Mouse (Mus musculus) lung, embryonic 16.5 days (tissue): ENCODE results near the gene Mrnip. TPM values are rescaled to one million over a fixed set of nuclear protein-coding genes. Genes with fewer than 3 reads are reported as not detected.
A peak's percentile ranks its signal among the peaks of the same experiment; 100 is the strongest.

Experiments
- ATAC-seq: fragments of 200-750 bp; cut with Nextera tagmentation; 2 replicates; pipeline ENCODE4 v1.8.0; 2017; ENCODE audit warnings: low read depth, mild to moderate bottlenecking, moderate library complexity
- H3K27ac ChIP-seq: fragments of 300-500 bp; sonication (generic); 2 replicates; pipeline ENCODE4 v1.5.1; 2014; ENCODE audit warnings: mild to moderate bottlenecking, control low read depth, low read length
- H3K27me3 ChIP-seq: fragments of 300-500 bp; sonication (generic); 2 replicates; pipeline ENCODE4 v1.6.1; 2014; ENCODE audit warnings: low read depth, low read length, mixed read lengths; ENCODE audit not compliant: control insufficient read depth, insufficient read depth
- H3K36me3 ChIP-seq: fragments of 300-500 bp; sonication (generic); 2 replicates; pipeline ENCODE4 v1.6.1; 2014; ENCODE audit warnings: low read length; ENCODE audit not compliant: control insufficient read depth, insufficient read depth
- H3K4me1 ChIP-seq: fragments of 300-500 bp; sonication (generic); replicated peaks from 2 replicates; pipeline ENCODE4 v1.6.1; 2014; ENCODE audit warnings: low read length, mixed read lengths; ENCODE audit not compliant: control insufficient read depth, insufficient read depth
- H3K4me2 ChIP-seq: fragments of 300-500 bp; sonication (generic); 2 replicates; pipeline ENCODE4 v1.6.1; 2014; ENCODE audit warnings: low read depth, low read length, control low read depth
- H3K4me3 ChIP-seq: fragments of 300-500 bp; sonication (generic); 2 replicates; pipeline ENCODE4 v1.5.1; 2014; ENCODE audit warnings: mild to moderate bottlenecking, low read length, control low read depth
- H3K9ac ChIP-seq: fragments of 300-500 bp; sonication (generic); 2 replicates; pipeline ENCODE4 v1.6.1; 2014; ENCODE audit warnings: low read length, control low read depth
- H3K9me3 ChIP-seq: fragments of 300-500 bp; sonication (generic); 2 replicates; pipeline ENCODE4 v1.6.1; 2016; ENCODE audit warnings: low read length; ENCODE audit not compliant: control insufficient read depth
- WGBS: fragments of 180-500 bp; shearing (Covaris S2); extraction: QIAGEN DNeasy Blood & Tissue Kit; methylation state at CpG from one replicate; pipeline ENCODE4 v1.1.7; 2014; 5-methylcytosine and 5-hydroxymethylcytosine counted together
- polyA plus RNA-seq: library from polyadenylated mRNA; unstranded; fragments of >200 nt; fragmentation: Nextera tagmentation; extraction: Ambion mirVana; gene quantifications from 2 replicates; pipeline ENCODE4 v1.2.1, GENCODE M21; 2015

The Mrnip gene
- polyA plus RNA-seq, 1 experiment from 2014 or later: 19.5 TPM

DNA sequence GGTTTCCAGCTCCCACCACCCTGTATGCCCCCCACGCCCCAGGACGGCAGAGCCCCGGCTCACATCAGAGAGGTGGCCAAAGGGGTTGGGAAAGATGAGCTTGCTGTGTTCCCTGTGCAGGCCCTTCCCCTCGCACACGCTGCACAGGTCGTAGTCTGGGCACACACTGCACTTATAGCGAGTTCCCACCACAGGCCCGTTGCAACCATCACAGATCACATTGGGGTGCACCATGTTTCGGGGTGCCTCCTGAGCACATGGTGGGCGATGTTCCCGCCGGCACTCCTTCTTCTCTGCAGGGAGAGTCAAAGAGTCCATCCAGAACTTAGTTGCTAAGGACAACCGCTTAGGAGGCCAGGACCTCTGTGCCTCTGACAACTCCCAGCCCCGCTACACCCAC lies 33.1 kb downstream of the Mrnip start:
- no peak overlapping the region for H3K9ac ChIP-seq
- 96% methylated on average over 14 of the region's 14 CpGs for WGBS
- no peak overlapping the region for H3K27ac ChIP-seq
- no peak overlapping the region for H3K4me2 ChIP-seq
- ATAC-seq: no peak
- no peaks in the 10 kb centered on the region for H3K9me3 ChIP-seq
- peaks cover 8% of the 10 kb centered on the region for H3K4me1 ChIP-seq
- H3K4me3 ChIP-seq: no peak overlapping the region
- peaks cover 46% of the 10 kb centered on the region for H3K36me3 ChIP-seq
- H3K27me3 ChIP-seq: no peaks in the 10 kb centered on the region

- H3K4me3 ChIP-seq: no peak overlapping the region
- peaks cover 8% of the 10 kb centered on the region for H3K4me1 ChIP-seq
- H3K27ac ChIP-seq: no peak overlapping the region
- no peak for ATAC-seq
- peaks cover 43% of the 10 kb centered on the region for H3K36me3 ChIP-seq
- no peak overlapping the region for H3K9ac ChIP-seq
- H3K4me2 ChIP-seq: no peak overlapping the region
- no peaks in the 10 kb centered on the region for H3K9me3 ChIP-seq
- 92% methylated on average over 5 of the region's 5 CpGs for WGBS
- no peaks in the 10 kb centered on the region for H3K27me3 ChIP-seq
These were observed 33.8 kb downstream of the Mrnip start for GRCm38 (mm10) chr11:50208039-50208438.

DNA sequence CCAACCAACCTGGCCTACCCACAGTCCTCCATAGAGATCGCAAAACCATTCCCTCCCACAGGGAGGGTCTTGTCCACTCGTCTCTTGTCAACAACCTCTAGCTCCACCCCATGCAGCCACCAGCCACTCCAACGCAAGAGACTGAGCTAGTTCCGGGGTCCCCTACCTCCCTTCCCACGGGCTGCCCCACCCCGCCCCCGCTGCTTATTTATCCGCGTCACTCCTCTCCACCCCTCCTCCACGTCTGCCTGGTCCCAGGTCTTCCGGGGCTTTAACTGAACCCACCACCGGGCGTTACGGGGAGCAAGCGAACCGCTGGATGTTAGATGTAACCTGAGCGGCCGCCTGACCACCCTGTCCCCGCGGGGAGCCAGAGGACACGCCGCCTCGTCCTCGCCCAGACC lies 35.9 kb downstream of the Mrnip start:
- Histone ChIP-seq H3K9ac (peak overlapping the region; percentile 98), H3K4me2 (peak overlapping the region; percentile 75), H3K4me1 (peaks cover 13% of the 10 kb centered on the region), H3K27me3 (no peaks in the 10 kb centered on the region), H3K9me3 (no peaks in the 10 kb centered on the region), H3K36me3 (peaks cover 26% of the 10 kb centered on the region), H3K4me3 (peak overlapping the region; percentile 93), H3K27ac (peak overlapping the region; percentile 99)
- peak; percentile 97 for ATAC-seq
- under 1% methylated on average over 22 of the region's 24 CpGs for WGBS

- no peaks in the 10 kb centered on the region for H3K27me3 ChIP-seq
- peak within 1 kb of the TSS; percentile 98 for H3K9ac ChIP-seq
- H3K4me3 ChIP-seq: peak within 1 kb of the TSS; percentile 93
- H3K9me3 ChIP-seq: no peaks in the 10 kb centered on the region
- 0% methylated on average over 48 of the region's 48 CpGs for WGBS
- peak within 1 kb of the TSS; percentile 99 for H3K27ac ChIP-seq
- H3K4me2 ChIP-seq: peak within 1 kb of the TSS; percentile 75
- ATAC-seq: peak; percentile 73
- H3K4me1 ChIP-seq: peaks cover 13% of the 10 kb centered on the region
- peaks cover 23% of the 10 kb centered on the region for H3K36me3 ChIP-seq
These were observed 36.4 kb downstream of the Mrnip start, which contains the start of the genes Sqstm1 and Mgat4b for GRCm38 (mm10) chr11:50210505-50211151. Gene Sqstm1 (minus strand): TSS chr11:50210827. Gene Mgat4b (plus strand): TSS chr11:50210890.

- Histone ChIP-seq H3K27ac (no peak overlapping the region; the same call in 1 of the 2 replicates), H3K4me1 (peaks cover 20% of the 10 kb centered on the region), H3K4me3 (peak overlapping the region; percentile 93), H3K9me3 (no peaks in the 10 kb centered on the region), H3K4me2 (peak overlapping the region; percentile 75), H3K36me3 (peaks cover 14% of the 10 kb centered on the region), H3K9ac (peak overlapping the region; percentile 98), H3K27me3 (no peaks in the 10 kb centered on the region)
- no peak for ATAC-seq
- 91% methylated on average over 3 of the region's 3 CpGs for WGBS
These were observed 37.2 kb downstream of the Mrnip start for GRCm38 (mm10) chr11:50211322-50212059.

DNA sequence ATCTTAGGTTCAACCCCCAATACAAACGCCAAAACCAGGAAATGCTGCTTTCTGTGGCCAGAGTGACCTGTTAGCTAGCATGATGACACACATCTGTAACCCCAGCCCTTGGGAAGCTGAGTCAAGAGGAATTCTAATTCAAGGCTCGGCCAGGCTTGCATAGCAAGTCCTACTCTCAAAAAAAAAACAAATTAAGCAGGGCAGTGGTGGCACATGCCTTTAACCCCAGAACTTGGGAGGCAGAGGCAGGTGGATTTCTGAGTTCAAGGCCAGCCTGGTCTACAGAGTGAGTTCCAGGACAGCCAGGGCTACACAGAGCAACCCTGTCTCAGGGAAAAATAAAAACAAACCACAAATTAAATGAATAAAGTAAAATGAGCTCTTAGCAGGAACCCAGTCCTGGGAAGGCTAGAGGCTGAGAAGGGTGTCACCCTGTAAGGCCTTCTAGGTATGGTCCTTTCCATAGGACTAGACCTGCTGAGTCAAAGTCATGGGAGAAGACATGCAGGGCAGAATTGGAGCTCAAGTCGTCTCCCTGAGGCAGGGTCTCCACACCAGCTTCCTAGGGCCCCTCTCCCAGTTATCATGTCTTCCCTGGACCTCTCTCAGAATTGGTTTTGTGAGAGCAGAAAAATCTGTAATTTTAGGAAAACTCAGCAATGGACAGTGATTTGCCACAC lies 38.0 kb downstream of the Mrnip start:
- WGBS: 64% methylated on average over 3 of the region's 3 CpGs
- no peak overlapping the region for H3K4me3 ChIP-seq

DNA sequence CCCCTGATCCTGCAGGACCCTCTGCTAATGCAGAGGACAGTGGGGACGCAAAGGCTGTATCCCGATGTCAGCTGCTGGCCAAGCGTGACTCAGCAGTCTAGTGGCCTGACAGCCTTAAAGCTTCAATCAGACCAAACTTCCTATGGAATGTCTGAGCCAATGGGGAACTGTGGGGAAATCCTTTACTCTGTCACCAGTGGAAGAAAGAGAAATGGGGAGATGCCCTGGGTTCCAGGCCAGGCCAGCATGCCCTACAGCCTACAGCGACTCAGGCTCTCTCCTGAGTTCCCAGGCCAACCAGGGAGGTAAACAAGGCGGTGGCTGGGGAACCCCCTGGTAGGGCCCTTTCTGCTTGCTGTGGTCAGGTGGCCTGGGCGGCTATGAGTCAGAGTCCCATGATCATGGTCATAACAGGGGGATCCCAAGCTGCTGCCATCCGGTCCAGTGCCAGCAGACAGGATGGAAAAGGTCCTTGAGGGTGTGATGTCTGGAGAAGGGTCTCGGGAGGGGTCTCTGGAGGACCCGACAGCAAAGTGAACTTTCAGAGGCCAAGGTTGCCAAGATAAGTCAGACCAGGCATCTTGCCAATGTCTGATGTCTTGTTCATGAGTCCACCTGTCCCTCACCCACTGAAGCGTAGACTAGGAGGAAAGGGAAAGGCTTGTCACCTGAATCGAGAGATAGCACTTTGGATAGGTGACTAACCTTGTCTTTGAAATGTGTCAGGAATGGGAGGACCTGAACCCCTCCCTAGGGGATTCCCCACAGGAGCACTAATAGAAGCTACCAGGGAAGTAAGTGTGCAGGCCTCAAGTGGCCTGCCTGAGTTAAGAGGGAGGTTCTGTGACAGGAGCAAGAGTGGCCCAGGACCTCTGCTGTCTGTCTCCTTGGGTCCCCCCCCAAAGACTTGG lies 38.9 kb downstream of the Mrnip start:
- H3K36me3 ChIP-seq: no peaks in the 10 kb centered on the region
- H3K4me3 ChIP-seq: no peak overlapping the region
- WGBS: 41% methylated on average over 11 of the region's 11 CpGs
- ATAC-seq: no peak
- H3K4me1 ChIP-seq: peaks cover 21% of the 10 kb centered on the region
- no peak overlapping the region for H3K4me2 ChIP-seq
- H3K9me3 ChIP-seq: no peaks in the 10 kb centered on the region
- H3K27me3 ChIP-seq: no peaks in the 10 kb centered on the region
- H3K9ac ChIP-seq: no peak overlapping the region
- H3K27ac ChIP-seq: no peak overlapping the region

More for the DNA sequence above, 38.0 kb downstream of the Mrnip start:
- Histone ChIP-seq H3K4me1 (peaks cover 21% of the 10 kb centered on the region), H3K27ac (no peak overlapping the region), H3K27me3 (no peaks in the 10 kb centered on the region), H3K36me3 (peaks cover 7% of the 10 kb centered on the region), H3K9me3 (no peaks in the 10 kb centered on the region), H3K4me2 (no peak overlapping the region), H3K9ac (no peak overlapping the region)
- ATAC-seq: no peak

GRCm38 (mm10) chr11:50214631-50215030 lies 40.4 kb downstream of the Mrnip start:
- ATAC-seq: no peak
- no peaks in the 10 kb centered on the region for H3K9me3 ChIP-seq
- H3K36me3 ChIP-seq: no peaks in the 10 kb centered on the region
- H3K4me1 ChIP-seq: peaks cover 19% of the 10 kb centered on the region
- no peak overlapping the region for H3K27ac ChIP-seq
- WGBS: 86% methylated on average over 6 of the region's 6 CpGs
- H3K4me2 ChIP-seq: no peak overlapping the region
- H3K4me3 ChIP-seq: no peak overlapping the region
- H3K9ac ChIP-seq: no peak overlapping the region
- H3K27me3 ChIP-seq: no peaks in the 10 kb centered on the region
